Mouse (Mus musculus): Measurements from ENCODE around the gene Abl1. TPM values are rescaled to one million over a fixed set of nuclear protein-coding genes. Genes with fewer than 3 reads are reported as not detected.

Gene Abl1
- total RNA-seq, 4 experiments from 2014 or later, result 45.2 to 52.9 (median 46.9) TPM

DNA sequence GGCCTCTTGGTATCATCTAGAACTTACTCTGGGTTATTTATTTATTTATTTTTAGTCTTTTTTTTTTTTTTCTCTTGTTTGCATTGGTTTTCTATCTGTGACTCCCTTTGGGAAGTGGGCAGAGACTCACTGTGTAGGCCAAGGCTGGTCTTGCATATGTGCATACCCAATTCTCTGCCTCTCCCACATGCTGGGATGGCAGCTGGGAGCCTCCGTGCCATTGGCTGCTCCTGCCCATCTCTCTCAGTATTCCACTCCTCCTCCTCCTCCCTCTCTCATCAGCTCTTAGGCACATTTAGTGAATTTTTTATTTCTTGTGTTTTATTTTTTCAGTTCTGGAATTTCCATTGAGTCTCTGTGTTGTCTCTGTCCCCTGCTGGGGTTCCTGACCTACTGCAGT, 53.6 kb downstream of the Abl1 start:
- DNase-seq (ENCODE audit: low spot score in 2 of 2), result no peak

DNA sequence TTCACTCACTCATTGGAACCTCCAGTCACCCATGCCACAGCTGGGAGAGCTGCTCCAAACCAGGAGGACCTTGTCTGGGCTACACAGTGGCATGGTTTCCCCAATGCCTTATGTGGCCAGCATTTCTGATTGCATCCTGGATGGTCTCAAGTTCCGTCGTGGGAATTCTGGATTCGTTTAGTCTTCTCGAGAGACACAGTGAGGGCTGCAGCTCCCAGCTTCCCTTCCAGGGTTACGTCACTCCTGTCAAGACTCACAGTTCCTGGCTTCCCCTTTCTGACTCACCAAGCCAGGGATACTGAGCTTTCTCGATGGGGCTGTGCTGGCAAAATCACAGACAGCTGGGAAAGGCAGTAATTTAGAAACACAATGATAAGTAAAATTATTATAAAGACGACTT, 54.0 kb downstream of the Abl1 start:
- no peak for DNase-seq (ENCODE audit: low spot score in 2 of 2)

DNA sequence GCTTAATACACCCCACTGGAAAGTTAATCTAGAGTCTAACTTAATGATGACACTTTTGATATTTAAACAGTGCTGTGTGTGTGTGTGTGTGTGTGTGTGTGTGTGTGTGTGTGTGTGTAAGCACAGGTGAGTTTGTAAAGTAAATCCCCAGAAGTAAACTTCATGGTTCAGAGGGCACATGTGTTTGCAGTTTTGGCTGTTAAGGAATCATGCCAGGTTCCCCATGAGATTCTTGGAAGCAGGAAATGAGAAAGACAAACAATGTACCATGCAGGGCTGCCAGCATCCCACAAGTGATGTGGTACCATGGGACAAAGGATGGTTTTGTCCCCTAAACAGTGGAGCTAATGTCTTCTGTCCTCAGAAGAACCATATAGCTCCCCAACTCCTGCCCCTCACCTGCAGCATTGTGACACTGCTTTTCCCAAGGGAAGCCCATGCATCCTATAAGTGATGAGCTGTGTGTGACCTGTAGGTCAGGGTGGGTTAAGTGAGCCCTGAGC, 57.6 kb downstream of the Abl1 start:
- no peak for DNase-seq (ENCODE audit: low spot score in 2 of 2)

DNA sequence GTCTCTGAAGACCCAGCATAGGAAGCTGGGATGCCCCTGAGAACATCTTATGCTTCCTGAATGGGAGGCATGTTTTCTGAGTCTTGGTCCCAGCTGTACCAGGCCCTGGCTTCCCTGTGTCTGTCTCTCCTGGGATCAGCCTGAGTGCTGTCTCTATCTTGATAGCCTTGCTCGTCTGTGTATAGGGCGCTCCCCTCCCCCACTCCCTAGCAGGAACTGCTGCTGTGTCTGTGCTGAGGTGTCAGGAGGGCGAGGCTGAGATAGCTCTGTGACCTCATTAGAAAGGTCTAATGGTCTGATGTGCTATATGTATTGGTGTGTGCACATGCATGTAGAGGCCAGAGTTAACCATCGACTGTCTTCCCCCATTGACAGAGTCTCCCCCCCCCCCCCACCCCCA, 58.7 kb downstream of the Abl1 start:
- DNase-seq (ENCODE audit: low spot score in 2 of 2), result no peak

DNA sequence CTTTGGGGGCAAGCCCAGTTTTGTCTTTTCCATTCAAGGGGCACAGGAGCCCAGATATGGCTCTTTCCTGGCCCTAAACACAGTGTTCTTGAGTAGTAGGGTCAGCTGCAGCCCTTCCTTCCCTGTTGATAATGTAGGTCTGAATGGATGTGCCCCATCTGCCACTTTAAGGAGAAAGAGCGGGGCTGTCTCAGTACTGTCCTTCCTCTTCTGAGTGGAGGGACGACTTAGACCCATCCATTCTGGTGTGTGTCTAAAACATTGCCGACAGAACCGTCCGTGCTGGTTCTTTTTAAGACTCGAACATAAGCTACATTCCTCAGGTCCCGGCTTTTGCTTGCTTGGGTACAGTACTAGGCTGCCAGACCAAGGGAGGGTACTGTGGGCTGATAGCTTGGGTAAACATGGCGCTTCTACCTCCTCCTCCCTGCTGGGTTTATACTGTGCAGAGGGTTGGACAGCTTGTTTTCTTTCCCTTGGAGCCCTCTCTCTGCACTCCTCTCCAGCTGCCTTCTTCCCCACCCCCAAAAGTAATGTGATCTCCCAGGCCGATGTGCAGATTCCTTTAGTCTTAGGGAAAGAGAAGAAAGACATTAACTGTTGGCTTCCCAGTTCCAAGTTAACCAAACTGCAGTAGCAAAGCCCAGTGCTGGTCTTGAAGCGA, 61.0 kb downstream of the Abl1 start:
- no peak for DNase-seq (ENCODE audit: low spot score in 2 of 2)

DNA sequence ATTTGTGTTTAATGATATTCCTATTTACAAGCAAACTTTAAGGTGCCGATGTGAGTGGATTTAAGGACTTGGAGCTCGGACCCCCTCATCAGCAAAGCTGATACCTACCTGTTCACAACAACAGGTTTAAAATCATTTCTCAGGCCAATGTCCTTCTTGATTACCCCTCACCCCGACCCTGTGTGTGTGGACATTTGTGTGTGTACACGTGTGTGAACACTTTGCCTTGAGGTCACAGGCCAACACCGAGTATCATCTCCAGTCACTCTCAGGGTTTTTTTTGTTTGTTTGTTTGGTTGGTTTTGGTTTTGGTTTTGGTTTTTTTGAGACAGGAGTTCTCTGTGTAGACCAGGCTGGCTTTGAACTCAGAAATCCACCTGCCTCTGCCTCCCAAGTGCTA, 62.0 kb downstream of the Abl1 start:
- DNase-seq (ENCODE audit: low spot score in 2 of 2), result no peak

DNA sequence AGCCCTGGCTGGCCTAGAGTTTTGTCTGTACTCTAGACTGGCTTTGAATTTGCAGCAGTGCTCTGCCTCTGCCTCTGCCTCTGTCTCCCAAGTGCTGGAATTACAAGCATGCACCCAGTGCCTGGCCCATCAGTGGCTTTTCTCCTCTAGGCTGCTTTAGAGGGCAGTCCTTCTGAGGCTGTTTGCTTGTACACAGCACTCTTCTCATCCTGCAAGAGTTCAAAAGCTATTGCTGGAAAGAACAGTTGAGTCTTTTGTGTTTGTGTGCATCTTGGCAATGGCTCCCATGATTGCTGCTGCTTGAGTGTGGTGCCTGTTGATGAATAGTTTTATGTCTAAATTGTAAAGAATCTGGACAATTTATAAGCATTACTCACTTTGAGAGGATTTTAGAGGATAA, 69.3 kb downstream of the Abl1 start:
- no peak for DNase-seq (ENCODE audit: low spot score in 2 of 2)

DNA sequence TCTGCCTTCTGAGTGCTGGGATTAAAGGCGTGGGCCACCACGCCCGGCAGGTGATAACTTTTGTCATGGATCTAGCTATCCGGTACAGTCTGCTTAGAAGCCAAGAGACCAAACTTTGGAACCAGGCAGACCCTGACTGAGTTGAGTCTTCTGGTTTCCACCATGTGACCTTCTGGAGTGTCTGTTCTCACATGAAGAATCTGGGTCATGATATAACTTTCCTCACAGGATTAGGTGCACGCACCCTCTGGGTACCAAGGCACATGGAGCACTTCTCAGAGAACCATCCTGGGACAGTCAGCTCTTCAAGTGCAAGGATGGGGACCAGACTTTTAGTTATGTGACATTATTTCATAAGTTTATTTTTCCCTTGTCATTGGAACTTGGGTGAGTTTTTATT, 70.8 kb downstream of the Abl1 start:
- DNase-seq (ENCODE audit: low spot score in 2 of 2), result no peak

DNA sequence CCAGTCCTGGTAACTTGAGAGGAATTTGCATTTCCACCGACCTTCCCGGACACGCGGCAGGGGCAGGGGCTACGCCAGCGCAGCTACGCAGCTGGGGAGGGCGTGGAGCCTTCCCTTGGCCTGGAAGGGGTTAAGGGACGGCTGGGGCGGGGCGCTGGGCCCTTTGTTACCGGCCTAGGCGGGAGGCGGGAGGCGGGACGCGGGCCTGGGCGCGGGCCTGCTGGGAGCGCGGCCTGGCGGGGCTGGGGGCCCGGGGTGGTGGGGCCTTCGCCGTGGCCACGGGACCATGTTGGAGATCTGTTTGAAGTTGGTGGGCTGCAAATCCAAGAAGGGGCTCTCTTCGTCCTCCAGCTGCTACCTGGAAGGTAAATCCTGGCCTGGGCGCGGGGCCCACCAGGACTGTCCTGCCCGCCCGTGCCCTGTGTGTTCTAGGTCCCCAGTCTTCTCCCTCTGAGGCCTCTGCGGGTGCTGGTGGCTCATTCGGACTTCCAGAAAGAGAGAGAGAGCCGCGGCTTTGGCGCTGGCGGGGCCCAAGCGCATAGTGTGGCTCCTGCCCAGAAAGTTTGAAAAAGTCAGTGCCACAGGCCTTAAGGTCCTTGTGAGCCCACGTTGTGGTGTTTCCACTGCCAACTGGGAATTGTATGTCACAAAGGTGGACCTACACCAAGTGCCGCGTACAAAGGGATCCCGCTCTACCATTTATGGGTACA, 71.7 kb downstream of the Abl1 start:
- no peak for DNase-seq (ENCODE audit: low spot score in 2 of 2)

DNA sequence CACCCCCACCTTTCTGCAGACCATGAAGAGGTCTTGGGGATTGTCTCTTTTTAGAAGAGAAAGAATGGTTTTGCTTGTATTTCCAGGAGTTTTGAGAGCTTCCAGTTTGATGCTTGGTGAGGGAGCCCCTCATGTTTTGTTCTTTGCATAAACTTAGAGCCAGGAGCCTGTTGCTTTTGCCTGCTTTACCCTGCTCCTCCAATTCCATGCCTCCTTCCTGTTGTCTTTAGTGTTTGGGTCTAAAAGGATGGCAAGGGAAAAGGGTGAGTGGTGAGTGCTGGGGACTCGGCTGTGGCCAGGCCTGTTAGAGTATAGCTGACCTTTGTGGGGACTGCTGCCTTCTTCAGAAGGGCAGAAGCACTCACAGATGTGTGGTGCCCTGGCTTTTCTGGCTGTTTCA, 72.3 kb downstream of the Abl1 start:
- DNase-seq (ENCODE audit: low spot score in 2 of 2), result no peak

DNA sequence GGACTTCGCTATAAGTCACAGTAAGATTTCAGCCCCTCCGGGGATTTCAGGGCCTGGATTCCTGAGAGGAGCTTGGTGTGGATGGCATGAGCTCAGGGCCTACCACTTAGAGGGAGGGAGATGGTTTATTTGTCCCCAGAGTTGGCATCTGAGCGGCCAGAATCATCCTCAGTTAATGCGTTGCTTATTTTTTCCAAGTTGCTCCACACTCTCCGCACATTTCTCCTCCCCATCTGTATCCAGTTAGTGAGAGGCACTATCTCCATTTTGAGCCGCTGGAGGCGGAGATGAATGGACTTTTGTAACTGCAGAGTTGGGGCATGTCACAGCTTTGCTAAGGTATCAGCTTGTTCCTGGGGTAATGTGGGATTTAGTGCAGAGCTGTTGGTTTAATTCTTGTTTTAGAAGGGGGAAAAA, 72.9 kb downstream of the Abl1 start:
- DNase-seq (ENCODE audit: low spot score in 2 of 2), result no peak

DNA sequence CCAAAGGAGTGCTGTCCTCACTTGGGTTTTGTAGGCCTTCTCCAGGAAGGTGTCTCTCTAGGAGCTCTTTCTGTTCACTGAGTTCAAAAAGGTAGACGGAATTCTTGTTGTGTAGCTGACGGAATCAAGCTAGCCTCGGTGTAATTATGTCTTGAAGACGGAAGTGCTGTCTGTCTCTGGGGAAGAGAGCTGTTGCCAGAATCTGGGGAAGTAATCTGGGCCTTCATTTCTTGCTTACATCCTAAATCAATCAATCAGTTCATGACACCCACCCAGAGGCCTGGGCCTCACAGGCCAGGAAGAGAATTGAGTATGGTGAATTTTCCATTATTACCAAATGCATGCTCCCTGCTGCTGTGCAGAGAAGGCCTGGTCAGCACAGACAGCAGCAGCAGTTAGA, 73.4 kb downstream of the Abl1 start:
- no peak for DNase-seq (ENCODE audit: low spot score in 2 of 2)

DNA sequence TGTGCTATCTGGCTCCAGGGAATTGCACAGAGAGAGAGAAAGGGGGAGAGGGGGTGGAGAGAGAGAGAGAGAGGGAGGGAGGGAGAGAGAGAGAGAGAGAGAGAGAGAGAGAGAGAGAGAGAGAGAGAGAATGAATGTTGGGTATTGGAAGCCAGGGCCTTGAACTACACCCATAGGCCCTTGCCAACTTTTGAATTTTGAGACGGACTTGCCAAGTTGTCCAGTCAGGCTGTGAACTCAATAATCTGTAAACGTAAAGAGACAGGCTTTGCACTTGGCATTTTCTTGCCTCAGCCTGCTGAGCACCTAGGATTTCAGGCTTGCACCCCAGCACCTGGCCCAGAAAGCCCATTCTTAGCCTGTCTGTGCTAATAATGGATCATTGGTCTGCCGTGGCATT, 74.0 kb downstream of the Abl1 start:
- DNase-seq (ENCODE audit: low spot score in 2 of 2), result no peak

DNA sequence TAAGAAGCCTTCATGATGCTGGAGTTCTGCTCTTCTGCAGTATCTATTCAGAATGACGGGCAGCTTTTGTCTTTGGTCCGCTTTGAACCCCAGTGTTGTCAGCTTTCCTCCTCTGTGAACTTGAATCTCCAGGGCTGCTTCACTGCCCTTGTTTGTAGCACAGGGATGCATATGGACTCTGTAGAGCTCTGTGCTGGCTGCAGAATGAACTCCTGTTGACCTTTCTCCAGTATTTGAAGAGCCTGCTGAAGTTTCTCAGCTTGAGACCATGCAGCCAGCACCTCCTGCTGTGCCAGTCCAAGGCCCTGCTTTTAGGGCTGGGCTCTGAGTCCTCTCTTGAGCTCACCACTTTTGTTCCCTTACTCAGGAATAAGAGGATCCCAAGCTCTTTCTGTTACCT, 74.7 kb downstream of the Abl1 start:
- DNase-seq (ENCODE audit: low spot score in 2 of 2), result no peak

DNA sequence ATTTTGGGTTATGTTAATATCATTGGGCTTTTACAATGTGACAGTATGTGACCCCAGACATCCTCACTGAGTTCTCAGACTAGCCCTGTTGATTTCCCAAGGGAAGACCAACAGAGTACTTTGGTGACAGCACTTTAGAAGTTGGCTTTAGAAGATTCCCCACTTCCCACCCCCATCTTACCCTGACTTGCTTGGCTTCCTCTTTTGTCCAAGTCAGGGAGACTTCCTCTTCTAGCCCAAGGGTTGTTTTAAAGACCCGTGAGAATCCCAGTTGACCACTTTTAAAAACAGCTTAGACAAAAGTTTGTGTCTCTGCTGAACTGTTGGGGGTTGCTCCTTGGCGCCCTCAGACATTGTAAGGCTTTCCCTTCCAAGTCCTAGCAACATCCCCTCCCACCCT, 75.1 kb downstream of the Abl1 start:
- no peak for DNase-seq (ENCODE audit: low spot score in 2 of 2)

DNA sequence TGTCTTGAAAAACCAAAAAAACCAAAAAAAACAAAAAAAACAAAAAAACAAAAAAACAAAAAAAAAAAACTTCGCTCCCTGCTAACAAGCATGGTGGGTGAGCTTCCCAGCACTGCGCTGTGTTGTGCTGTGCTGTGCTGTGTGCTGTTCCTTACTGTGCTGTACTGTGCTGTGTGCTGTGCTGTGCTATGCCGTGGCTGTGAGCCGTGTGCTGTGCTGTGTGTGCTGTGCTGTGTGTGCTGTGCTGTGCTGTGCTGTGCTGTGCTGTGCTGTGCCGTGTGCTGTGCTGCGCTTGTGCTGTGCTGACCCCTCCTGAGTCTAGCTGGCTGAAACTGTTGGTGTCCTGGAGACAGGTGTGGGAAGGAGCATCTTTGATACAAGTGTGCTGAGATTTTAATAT, 78.9 kb downstream of the Abl1 start:
- DNase-seq (ENCODE audit: low spot score in 2 of 2), result no peak

DNA sequence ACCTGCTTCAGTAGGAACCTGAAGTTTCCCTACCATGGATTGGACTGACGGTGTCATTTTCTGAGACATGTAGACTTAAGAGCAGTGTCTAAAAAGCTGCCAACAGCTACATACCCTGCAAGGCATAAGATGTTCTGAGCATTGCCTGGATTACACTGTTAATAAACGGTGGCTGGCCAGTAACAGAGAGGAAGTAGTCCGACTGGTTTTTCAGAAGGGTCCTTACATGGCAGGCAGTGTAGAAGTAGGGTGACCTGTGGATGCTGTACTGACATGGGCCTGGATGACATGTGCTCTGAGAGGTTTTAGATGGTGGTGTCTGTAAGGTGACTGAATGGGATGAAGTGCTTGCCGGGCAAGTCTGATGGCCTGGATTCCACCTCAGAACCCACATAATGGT, 79.6 kb downstream of the Abl1 start:
- DNase-seq (ENCODE audit: low spot score in 2 of 2), result no peak

DNA sequence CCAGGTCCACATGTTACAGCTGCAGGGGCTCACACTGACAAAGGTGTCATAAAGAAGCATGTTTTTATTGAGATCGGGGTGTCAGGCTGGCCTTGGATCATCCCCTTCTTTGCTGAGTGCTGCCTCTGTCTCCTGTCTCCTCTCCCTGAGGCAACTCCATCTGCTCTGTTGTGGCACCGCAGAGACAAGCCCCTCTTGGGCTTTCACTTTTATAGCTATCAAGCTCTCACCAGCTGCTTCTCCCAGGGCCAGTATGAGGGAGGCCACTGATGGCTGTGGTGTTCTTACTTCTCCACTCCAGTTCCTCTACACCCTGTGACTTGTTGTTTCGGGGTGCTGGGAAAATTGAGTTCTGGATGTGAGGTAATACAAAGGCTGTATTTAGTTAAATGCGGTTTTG, 80.9 kb downstream of the Abl1 start:
- DNase-seq (ENCODE audit: low spot score in 2 of 2), result no peak

DNA sequence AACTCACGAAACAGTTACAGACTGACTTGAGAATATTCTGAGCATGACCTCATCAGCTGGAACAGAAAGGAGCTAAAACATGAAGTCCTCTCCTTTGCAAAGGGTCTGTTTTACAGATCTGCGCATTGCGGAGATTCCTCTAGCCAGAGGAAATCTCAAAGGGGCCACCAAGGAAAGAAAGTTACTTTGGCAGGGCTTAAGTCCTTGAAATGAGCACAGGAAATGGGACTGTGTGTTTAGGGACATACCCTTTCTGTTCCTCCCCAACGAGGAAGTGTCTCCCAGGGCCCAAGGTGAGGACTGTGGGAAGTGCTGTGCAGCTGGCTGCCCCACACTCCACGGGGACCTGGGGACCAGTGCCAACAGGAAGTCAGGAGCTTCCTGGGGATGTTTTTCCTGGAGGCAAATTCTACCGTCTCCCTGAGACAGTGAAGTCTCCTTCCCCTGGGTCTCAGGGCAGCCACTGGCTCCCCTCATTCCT, 81.5 kb downstream of the Abl1 start:
- DNase-seq (ENCODE audit: low spot score in 2 of 2), result no peak

DNA sequence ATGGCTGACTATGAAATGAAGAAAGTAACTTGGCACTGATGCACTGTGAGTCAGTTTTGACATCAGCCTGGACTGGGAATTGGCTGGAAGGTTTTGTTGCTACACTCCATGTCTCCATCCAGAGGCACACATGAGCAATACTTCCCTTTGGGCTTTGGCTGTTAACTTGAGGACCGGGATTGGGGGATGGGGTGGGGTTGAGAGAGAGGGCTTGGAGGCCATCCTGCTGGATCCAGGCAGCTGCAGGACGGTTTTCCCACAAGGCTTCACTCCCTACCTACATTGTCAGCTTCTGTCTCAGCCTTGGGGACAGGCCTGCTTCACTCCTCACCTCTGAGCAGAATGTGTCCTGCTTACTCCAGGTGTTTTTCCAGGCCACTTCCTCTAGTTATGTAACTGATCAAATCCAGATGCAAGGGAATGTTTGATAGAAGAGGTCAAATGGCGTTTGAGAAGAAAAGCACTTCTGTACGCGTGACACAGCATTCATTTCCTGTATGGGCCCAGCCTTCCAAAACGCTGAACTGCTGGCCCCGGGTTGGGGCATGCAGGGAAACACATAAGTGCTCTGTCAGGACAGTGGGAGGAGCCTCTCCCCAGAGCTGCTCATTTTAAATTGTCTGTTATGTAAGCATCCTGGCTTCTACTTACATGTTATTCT, 82.7 kb downstream of the Abl1 start:
- DNase-seq (ENCODE audit: low spot score in 2 of 2), result no peak

DNA sequence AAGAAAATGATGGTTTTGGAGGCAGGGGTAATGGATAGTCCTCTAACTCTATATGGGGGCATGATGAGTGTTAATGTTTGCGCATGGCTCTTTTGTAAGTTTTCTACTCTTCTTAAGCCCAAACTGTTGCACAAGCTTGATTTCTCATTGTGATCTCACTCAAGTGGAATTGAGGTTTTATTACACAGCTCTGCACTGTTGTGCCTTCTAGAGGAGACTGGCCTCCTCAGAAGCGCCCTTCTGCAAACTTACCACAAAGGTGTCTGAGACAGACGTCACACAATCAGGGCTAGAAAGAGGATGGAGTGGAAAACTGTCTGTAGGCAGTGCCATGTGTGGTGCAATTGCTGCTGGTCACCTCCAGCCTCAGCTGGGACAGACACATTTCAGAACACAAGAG, 88.3 kb downstream of the Abl1 start:
- DNase-seq (ENCODE audit: low spot score in 2 of 2), result no peak

DNA sequence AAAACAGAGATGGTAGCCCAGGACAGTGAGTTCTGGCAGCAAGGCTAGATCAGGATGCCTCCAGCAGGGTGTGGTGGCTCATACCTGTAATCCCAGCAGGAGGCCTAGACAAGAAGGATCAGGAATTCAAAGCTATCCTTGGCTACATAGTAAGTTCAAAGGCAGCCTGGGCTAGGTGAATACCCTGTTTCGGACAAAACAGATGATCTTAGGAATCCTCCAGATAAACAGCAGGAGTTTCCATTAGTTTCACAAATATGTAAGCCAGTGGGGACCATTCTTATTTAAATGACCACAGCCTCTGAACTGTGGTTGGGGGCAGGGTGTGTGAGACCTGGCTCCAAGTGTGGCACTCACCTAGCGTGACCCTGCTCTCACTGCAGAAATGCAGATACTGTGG, 91.1 kb downstream of the Abl1 start:
- DNase-seq (ENCODE audit: low spot score in 2 of 2), result no peak
